Mouse (Mus musculus): ENCODE data around the gene Ncbp3.
"Not testable (repeated sequence)": the region's sequence is repeated elsewhere in the genome, so short reads cannot be mapped to it uniquely, and the experiment has no call there.

Ncbp3 gene

DNA sequence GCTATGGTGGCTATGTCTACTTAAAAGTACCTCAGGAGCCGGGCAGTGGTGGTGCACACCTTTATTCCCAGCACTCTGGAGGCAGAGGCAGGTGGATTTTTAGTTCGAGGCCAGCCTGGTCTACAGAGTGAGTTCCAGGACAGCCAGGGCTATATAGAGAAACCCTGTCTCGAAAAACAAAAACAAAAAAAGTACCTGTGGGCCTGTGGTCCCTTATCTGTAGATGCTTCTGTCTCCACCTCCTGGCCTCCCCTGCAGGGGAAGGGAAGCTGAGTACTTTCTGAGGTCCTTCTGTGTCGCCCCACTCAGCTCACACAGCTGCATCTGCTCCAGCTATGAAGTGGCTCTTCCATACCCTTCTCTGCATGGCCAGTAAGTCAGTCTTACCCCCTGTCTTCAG, 42.7 kb downstream of the Ncbp3 start, which contains the start of gene Itgae:
Gene Itgae (plus strand): TSS at position 301 of the 400 bp plus-strand sequence.
- no peak for DNase-seq

DNA sequence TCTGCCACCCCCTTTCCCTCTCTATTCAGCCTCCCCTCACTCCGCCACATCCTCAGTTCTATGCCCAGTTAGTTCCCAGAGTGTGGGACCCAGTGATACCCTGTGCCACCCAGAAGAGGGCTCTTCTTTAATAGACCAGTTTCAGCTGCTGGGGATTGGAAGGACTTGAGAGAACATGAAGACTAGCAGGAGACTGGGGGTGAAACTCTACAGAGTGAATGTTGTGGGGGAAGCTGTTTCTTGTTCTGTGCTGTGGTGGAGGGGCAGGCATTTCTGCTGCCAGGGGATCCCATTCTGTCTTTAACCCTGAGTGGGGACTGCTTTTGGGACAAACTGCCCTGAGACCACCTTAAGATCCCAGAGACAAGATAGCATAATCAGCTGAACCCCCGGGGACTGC, 43.2 kb downstream of the Ncbp3 start:
- no peak for DNase-seq

DNA sequence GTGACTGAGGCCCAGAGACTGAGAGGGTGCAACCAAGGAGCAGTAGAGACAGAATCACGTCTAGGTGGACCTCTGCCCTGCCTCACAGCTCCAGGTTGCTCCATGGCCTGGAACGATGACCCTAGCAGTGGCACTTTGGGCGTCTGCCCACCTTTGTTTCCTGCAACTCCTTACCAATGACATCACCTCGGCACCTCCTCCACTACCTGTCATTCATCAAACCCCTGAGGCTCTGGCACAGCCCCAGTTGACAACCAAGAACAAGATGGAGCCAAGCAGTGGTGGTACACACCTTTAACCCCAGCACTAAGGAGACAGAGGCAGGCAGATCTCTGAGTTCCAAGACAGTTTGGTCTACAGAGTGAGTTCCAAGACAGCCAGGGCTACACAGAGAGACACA, 44.5 kb downstream of the Ncbp3 start:
- DNase-seq, result no peak

DNA sequence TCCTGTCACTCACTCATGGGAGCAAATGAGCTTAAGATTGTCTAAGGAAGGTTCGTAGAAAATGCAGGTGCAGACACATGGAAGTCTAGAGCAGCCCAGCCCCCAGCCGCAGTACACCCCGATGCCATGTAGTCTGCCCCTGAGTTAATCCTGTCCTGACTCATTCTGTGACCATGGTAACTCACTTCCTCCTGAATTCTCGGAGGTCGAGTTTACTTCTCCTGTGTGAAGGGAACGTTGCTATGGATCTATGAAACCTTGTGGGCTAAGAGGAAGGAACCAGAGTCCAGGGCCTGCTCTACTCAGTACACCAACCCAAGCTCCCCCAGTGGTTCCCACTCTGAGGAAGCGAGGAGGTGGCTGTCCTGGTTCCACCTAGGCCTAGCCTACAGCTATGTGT, 45.3 kb downstream of the Ncbp3 start:
- DNase-seq, result no peak

DNA sequence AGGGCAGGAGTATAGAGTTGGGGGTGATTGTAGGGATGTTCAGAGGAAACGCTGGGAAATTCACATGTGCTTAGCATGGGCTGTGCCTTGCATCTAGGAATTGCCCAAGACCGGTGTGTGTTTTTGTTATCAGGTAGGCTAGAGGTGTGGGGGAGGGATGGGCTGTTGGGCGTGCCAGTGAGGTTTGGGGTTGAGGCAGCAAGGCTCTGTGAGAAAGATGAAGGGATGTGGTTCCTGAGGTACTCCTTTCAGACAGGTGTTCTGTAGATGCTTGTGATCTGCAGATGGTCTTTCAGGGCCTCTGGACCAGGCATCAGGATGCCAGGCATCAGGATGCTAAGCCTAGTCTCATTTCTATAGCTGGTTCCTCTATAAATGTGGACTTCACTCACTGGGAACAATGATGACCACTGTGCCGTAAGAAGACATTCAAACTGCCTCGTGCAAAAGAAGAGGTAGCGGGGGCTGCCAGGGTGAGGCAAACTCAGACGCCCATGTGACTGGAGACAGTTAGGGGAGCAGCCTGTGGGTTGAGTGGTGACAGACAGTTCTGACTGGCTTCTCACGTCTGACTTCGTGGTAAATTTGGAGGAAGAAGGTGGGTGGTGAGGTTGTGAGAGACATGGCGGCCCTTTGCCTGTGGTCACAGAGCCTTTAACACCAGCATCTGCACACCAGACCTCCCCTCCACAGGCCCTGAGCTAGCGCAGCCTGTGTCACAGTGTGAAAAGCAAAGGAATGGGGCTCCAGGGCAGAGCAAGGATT, 46.8 kb downstream of the Ncbp3 start:
- DNase-seq, result no peak

DNA sequence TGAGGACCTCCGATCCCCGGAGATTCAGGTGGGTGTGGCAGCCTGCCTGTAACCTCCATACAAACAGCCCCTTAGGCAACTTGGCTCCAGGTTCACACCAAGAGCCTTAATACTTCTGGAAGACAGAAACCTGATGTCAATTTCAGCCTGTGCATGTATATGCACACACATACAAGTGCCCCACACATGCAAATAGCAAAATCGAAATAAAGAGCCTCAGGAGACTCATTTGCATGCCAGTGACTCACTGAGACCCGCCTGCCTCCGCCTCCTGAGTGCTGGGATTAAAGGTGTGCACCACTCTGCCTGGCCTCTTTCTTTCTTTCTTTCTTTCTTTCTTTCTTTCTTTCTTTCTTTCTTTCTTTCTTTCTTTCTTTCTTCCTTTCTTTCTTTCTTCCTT, 51.3 kb downstream of the Ncbp3 start:
- DNase-seq, result no peak

DNA sequence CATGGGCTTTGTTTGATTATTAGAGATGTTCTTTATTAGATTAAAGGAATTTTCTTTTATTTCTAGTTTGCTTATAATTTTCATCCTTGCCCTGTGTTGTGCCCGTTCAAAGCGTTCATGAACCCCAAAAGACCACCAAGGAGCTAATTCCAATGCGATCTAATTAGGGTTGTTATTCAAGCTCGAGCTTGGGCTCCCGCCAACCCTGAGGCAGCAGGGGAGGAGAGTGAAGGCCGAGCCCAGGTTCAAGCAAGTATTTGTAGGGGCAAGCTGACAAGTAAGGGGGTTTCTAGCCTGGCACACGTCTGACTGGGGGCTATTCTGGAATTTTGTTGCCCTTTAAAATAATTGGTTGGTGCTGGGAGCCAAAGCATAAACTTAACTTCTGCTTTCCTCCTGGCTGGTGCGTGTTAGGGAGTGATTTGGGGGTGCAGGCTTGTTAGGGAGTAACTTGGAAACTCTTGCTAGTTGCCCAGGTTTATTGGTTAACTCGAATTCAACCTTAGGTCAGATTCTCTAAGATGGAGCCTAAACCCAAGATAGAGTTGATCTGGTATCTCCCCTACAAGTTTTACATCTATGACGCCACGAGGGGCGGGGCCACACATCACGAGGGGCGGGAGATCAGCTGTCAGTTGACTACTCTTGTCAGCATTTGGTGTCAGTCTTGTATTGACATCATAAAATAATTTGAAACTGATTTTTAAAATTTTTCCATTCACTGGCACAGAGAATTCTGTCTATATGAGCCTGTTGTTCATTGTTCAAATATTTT, 52.6 kb downstream of the Ncbp3 start:
- no peak for DNase-seq

DNA sequence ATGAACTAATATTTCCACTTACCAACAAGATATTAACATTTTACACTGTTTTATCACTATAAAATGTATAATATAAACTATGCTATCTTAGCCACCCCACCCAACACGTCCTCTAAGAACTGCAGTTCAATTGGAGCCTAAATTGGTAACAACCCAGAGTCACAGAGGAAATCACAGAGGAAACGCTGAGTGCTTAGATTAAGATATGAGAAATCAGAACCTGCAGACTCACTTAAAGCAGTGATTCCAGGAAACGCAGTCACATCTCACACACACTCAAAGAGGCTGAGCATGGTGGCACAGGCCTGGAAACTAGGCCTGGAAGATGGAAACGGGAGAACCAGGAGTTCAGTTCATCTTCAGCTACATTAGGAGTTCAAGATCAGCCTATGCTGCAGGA, 53.7 kb downstream of the Ncbp3 start:
- no peak for DNase-seq

DNA sequence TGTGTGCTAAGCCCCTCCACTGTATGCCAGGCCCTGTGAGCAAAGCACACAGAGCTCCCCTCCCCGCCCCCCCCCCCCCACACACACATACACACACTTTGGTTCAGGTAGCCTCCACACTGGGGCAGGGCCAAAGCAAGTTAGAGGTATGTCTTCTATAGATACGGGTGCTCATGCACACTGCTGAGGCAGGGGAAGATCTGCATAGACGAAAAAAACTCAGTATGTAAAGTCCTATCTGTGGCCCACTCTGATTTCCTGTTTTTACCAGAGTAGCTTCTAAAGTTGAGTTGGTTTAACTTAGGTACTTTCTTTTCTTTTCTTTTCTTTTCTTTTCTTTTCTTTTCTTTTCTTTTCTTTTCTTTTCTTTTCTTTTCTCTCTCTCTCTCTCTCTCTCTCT, 57.7 kb downstream of the Ncbp3 start:
- DNase-seq, result no peak

DNA sequence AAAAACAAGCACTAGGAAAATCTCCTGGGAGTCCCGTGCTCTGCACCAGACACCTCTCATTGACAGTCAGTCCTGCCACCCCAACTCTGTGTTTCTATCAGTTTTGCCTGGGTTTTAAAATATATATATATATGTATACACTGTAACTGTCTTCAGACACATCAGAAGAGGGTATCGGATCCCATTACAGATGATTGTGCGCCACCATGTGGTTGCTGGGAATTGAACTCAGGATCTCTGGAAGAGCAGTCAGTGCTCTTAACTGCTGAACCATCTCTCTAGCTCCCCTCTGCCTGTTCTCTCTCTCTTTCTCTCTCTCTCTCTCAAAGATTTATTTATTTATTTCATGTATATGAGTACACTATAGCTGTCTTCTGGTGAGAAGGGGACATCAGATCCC, 59.8 kb downstream of the Ncbp3 start:
- DNase-seq, result not testable (repeated sequence)

DNA sequence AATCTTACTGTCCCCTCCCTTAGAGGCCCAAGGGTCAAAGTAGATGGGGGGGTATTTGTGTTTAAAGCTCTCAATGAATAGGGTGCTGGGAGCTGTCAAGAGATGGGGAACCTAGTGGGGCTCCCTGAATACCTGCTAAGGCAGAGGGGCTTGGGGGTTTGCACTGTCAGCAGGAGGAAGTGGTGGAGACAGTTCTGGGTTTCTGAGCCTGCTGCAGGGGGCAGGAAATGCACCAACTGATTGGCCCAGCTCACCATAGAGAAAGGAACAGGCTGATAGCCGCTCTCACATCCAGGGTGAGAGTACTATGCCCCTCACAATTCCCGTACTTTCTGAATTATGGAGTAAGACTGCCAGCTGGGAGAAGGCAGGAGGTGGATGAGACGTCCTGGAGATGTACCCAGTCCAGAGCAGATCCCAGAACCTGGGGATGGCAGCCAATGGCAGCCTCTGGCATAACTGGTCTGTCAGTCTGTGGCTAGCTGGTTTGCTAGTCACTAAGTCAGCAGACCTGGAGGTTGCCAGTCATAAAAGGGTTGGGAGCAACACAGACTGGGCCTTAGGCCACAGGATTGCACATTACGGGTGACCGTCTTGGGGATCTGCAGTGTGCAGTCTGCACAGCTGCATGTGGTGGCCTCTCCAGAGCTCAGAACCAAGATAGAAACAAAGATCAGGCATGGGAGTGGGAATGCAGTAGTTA, 60.8 kb downstream of the Ncbp3 start:
- no peak for DNase-seq

DNA sequence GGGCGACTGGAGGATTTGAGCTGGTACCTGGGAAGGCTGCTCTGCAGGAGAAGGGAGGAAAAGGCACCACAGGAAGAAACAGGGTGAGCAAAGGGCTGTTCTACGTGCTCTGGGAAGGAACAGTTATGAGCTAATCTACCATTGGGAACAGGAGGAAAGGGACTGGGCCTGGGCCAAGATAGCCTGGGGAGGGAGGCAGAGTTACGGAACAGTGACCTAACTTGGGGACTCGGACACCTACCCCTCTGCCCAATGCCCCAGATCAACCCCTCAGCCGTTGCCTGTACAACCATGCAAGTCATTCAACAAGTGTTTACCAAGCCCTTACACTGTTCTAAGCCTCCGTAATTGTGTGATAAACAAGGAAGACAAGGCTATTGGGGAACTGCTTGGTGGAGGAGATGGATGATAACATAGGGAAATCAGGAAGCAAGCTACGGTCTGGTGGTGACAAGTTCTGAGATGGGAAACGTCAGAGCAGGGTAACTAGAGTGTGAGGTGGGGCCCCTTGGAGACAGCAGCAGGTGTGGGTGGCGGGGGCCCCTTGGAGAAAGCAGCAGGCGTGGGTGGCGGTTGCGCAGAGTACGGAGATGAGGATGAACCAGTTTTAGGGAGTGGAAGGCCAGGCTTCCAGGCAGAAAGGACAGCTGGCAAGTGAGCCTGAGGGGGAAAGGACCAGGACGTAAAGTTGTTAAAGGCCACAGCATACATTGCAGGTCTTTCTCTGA, 61.5 kb downstream of the Ncbp3 start:
- DNase-seq, result no peak

DNA sequence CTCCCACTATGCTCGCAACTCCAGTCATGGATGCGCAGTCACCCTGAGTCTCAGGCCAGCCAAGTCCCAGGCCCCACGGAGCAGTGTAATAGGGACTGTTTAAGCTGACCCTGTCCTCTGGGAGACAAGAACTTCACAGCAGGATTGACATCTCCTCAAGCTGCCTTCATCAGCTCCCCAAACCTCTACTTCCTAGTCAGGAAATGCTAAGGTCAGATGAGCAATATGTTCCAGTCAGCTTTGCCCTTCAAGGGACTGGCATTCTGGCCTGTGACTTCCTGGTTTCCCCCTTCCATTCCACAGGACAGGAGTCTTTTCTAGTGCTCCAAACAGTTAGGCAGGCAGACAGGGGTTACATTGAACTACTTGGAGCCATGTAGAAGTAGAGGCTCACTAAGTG, 62.4 kb downstream of the Ncbp3 start:
- DNase-seq, result no peak

DNA sequence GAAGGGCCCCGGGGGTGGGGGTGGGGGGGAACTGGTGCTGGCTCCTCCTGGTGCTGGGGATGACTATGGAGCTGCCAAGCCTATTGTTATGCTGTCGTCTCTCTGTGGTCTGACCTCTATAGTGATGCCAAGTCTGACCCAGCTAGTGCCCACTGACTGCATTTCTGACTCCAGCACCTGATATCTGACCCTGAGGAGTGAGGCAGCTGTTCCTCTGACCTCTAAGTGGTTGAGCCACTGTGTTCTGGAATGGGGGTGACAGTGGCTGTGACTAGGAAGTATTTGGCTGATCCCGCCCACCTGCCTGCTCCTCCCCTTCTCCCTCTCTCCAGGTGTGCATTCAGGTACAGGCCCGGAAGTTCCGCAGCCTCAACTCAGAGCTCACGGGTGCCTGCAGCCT, 63.8 kb downstream of the Ncbp3 start:
- no peak for DNase-seq

DNA sequence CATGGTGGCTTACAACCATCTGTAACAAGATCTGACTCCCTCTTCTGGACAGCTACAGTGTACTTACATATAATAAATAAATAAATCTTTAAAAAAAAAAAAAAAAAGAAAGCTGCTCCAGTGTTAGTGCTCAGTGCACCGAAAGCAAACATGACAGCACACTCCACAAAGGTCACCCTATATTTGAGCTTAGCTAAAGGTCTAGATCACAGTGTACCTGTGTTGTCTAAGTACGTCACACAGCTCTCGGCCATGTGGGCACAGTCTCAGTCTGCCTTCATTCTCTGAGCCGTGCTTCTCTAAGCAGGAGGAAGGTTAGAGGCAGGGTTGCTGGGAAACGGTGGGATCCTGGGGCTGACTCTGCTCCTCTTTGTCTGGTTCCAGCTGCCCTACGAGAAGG, 78.9 kb downstream of the Ncbp3 start:
- no peak for DNase-seq

DNA sequence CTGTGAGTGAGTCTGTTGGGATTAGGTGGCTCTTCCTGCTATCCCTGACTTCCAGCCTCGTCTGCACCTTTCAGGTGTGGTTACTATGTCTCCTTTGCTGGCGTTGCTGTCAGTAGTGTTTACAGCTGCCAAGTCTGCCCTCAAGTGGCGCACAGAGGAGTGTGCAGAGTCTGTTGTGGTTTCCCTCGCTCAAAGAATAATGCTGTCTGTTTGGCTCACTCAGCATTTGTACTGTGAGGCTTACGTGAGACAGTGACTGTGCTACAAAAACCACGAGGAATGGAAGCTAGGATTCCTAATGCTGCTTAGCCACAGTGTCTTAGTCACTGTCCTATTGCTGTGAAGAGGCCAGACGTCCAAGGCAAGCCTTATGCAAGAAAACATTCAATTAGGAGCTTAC, 83.4 kb downstream of the Ncbp3 start:
- no peak for DNase-seq

DNA sequence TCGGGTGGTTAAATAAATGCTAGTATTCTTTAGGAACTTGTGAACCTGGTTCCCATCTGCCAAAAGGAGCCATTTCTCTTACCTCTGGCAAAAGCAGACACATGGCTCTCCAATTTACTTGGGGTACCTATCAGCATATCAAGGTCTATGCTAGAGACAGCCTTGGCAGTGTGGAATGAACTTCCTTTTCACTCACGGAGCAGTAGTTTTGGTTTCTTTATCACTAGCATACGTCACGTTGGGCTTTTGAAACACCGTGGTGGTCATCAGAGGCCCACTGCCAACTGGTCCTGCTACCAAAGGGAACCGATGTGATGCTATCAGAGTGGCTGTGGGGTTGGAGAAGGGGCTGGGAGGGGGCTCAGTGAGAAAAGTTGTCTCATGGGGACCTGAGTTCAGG, 85.4 kb downstream of the Ncbp3 start:
- no peak for DNase-seq

DNA sequence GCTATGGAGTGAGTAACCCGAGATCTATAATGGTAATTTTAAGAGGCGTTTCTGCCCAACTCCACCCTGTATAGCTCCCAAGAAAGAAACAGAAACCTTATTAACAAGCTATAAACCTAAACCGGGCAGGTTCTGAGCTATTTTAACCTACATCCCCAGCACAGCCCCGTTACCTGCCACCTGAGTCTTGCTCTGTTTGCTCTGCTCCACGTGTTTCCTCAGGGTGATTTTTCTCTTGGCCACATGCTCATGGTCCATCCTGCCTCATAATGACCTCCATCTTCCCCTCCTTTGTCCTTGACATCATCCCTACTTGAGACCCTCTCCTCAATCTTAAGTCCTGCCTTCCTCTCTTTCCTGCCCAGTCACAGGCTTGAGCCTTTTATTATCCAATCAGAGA, 86.6 kb downstream of the Ncbp3 start:
- no peak for DNase-seq

DNA sequence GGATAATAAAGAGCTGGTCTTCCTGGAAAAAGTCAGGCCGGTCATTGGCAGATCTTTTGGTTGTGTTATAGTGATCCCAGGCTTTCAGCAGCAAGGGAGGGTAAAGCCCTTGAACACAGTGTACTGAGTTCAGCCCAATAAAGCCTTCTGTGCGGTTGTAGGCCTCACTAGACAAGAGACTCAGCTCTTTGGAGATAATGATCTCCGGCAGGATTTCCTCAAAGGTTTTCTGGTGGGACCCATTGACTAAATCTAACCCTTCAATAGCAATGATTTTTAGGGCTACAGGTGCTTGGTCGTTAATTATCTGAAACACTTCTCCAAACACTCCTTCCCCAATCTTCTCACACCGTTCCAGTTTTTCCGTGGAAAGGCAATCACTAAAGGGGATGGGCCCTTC, 89.0 kb downstream of the Ncbp3 start:
- DNase-seq, result no peak

DNA sequence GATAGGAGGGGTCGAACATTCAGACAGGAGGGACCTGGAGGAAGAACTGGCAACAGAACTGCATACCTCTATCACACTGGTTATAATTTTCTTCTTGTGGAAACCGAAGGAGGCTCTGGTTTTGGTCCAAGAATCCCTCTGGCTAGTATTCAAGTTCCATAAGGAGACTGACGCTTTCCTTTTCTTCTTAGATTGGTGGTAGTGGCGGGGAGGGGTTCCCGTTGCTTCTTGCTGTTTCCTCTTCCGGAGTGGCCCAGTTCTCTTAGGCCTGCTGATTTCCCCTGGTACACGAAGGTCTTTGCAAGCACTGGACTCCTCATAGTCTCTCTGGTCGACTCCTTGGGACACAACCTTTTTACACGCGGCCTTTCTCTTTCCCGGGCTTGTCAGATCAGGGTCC, 89.5 kb downstream of the Ncbp3 start:
- DNase-seq, result no peak

DNA sequence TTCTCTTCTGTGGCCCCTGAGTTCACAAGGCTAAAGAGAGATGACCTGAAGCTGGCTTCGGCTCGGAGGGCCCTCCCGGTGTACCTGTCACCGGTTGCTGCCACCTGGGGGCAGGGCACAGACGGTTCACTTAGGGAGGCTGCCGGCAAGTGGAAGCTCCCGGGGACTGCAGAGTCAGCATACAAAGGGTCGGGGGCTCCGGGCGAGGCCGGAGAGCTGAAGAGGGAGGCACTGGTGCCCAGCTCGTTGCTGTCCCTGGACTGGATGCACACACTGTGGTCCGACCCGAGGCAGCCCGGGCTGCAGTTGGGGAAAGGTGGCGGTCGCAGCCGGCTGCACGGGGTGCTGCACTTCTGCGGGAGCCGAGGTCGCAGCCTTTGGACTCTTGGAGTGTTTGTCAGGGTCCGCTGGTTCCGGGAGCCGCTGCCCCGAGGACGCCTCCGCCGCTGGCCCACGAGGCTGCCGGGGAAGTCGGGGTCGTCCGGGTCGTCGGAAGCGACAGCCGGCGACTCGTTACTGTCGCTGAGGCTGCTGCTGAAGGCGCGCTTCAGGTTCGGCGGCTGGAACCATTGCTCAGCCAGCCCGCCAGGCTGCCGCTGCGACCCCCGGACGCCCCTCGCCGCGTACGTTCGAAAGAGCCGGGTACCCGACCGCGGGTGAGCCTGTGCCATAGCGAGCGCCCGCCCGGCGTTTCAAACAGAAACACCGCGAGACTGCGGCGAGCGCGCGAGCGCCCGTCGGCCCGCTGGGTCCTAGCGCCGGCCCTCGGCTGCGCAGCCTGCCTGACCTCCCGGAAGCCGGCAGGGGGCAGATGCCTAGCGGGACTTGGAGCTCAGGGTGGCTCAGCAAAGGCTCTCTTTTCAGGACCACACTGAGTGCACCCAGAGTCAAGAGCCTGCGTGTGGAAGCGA, 90.3 kb downstream of the Ncbp3 start, which contains the start of gene Haspin:
Gene Haspin (minus strand): TSS at position 704 of the 911 bp plus-strand sequence.
- DNase-seq, result peak; percentile 98
